7 mouse cellular contexts compared by ENCODE assay signal in the genomic region with DNA sequence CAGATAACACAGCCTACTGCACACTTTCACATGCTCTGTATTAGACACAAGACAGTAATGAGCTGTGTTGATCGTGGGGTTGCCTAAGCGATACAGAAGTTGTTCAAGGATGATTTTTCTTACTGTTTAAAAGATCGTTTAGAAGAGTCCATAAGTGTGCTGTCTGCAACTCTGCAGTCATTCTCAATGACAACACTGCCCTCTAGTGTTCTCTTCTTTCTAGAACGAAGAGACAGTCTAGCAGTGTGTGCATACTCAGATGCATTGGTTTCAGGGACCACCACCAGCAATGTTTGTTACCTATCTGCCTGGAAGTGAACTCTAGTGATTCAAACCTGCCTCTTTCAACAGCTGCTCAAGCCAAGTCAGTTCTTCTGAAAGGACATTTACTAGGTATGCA.
DNase-seq lines count a peak whose midpoint lies in the region; ATAC-seq and TF ChIP-seq lines count a peak whose summit lies in the region.

No protein-coding gene starts in this region.

- peak; percentile 80; the same call in 1 of the 2 replicates for ATAC-seq in forebrain, embryonic 15.5 days (replicated peaks)
- ATAC-seq in lung, embryonic 14.5 days (ENCODE audit: insufficient read depth) = peak; percentile 70
- peak; percentile 86; the same call in 1 of the 2 replicates for ATAC-seq in stomach, embryonic 14.5 days (ENCODE audit: insufficient number of reproducible peaks, insufficient read depth, low FRiP score, low read depth)

- DNase-seq in thymus, postnatal 0 days (ENCODE audit: low spot score) = peak; percentile 71
- no peak for DNase-seq in thymus, postnatal 36 days
- DNase-seq in brain, embryonic 18.5 days (ENCODE audit: low read depth, low spot score) = peak; percentile 47
- peak; percentile 69 for DNase-seq in kidney, adult 9 months
- DNase-seq in lung, embryonic 14.5 days = peak; percentile 94

- peak; percentile 83 for TF ChIP-seq CTCF in lung, embryonic 14.5 days (IDR thresholded peaks at IDR 0.05; ENCODE audit: low read depth)

- no peak overlapping the region for H3K4me2 ChIP-seq in forebrain, embryonic 15.5 days (replicated peaks)
- H3K4me2 ChIP-seq in lung, embryonic 14.5 days = no peak overlapping the region
- H3K4me2 ChIP-seq in stomach, embryonic 14.5 days (replicated peaks; ENCODE audit: low read depth, low read length) = no peak overlapping the region

- no peaks in the 10 kb centered on the region for H3K36me3 ChIP-seq in forebrain, embryonic 15.5 days
- H3K36me3 ChIP-seq in lung, embryonic 14.5 days (ENCODE audit: insufficient read depth) = no peaks in the 10 kb centered on the region
- no peaks in the 10 kb centered on the region for H3K36me3 ChIP-seq in stomach, embryonic 14.5 days (ENCODE audit: control insufficient read depth, insufficient read depth, low read length)

- no peaks in the 10 kb centered on the region for H3K27me3 ChIP-seq in forebrain, embryonic 15.5 days
- H3K27me3 ChIP-seq in lung, embryonic 14.5 days (ENCODE audit: insufficient read depth, low read length) = no peaks in the 10 kb centered on the region
- no peaks in the 10 kb centered on the region for H3K27me3 ChIP-seq in stomach, embryonic 14.5 days (ENCODE audit: control insufficient read depth, insufficient read depth, low read length)

- 18% methylated on average over 4 of the region's 4 CpGs for WGBS in forebrain, embryonic 15.5 days
- WGBS in lung, embryonic 14.5 days = 9% methylated on average over 4 of the region's 4 CpGs
- WGBS in stomach, embryonic 14.5 days = 7% methylated on average over 4 of the region's 4 CpGs

- no peaks in the 10 kb centered on the region for H3K4me1 ChIP-seq in forebrain, embryonic 15.5 days
- no peaks in the 10 kb centered on the region for H3K4me1 ChIP-seq in lung, embryonic 14.5 days (ENCODE audit: insufficient read depth)
- H3K4me1 ChIP-seq in stomach, embryonic 14.5 days (ENCODE audit: control insufficient read depth, insufficient read depth, low read length) = no peaks in the 10 kb centered on the region

- H3K9ac ChIP-seq in forebrain, embryonic 15.5 days (replicated peaks) = no peak overlapping the region
- H3K9ac ChIP-seq in lung, embryonic 14.5 days = no peak overlapping the region
- no peak overlapping the region for H3K9ac ChIP-seq in stomach, embryonic 14.5 days (replicated peaks; ENCODE audit: low read depth, low read length)

- no peak overlapping the region for H3K4me3 ChIP-seq in forebrain, embryonic 15.5 days
- H3K4me3 ChIP-seq in lung, embryonic 14.5 days (ENCODE audit: low read depth, low read length) = no peak overlapping the region
- H3K4me3 ChIP-seq in stomach, embryonic 14.5 days (ENCODE audit: low read depth, low read length) = no peak overlapping the region

- no peaks in the 10 kb centered on the region for H3K9me3 ChIP-seq in forebrain, embryonic 15.5 days
- no peaks in the 10 kb centered on the region for H3K9me3 ChIP-seq in lung, embryonic 14.5 days (ENCODE audit: low read depth, low read length)
- H3K9me3 ChIP-seq in stomach, embryonic 14.5 days (ENCODE audit: control insufficient read depth, low read depth, low read length) = no peaks in the 10 kb centered on the region

- no peak overlapping the region for H3K27ac ChIP-seq in forebrain, embryonic 15.5 days (replicated peaks)
- no peak overlapping the region for H3K27ac ChIP-seq in lung, embryonic 14.5 days (ENCODE audit: low read depth)
- H3K27ac ChIP-seq in stomach, embryonic 14.5 days (ENCODE audit: low read length) = no peak overlapping the region

Comparison
In these comparisons a context has a peak if more than half of its experiments do, and no peak if none do; other contexts are left out.
1. DNase-seq: peak in thymus, postnatal 0 days (single experiment), brain, embryonic 18.5 days (single experiment), kidney, adult 9 months (single experiment) and lung, embryonic 14.5 days (single experiment); none in thymus, postnatal 36 days (0 of 2).
2. Peak in every context shown above with its lines, with median percentiles within 50 percentile points of each other: ATAC-seq.